Mouse (Mus musculus) left cerebral cortex, adult 18-20 months (tissue): Measurements from ENCODE around the gene Cldnd2. TPM values are rescaled to one million over a fixed set of nuclear protein-coding genes. Genes with fewer than 3 reads are reported as not detected.

Experiments used
- DNase-seq, 2 experiments: peaks; one replicate each; pipeline ENCODE4 v3.0.0; 2021 to 2022; ENCODE audit warnings: low spot score in 2 of 2, mixed read lengths in 1 of 2
- microRNA-seq, 2 experiments: library from miRNA; unstranded; fragments of <30 nt; microRNA quantifications; one replicate each; pipeline ENCODE4 v1.2.0; 2021
- total RNA-seq, 2 experiments: library from RNA; stranded (reverse); gene quantifications; 2 replicates each; pipeline ENCODE4 v1.2.3; 2021

Cldnd2 gene
- total RNA-seq, 2 experiments from 2014 or later, result not detected

GRCm38 (mm10) chr7:43490182-43490584 is 49.6 kb downstream of the Cldnd2 start:
- peak; percentile 74 to 81 for DNase-seq

GRCm38 (mm10) chr7:43490861-43491260 is 50.3 kb downstream of the Cldnd2 start:
- no peak for DNase-seq

Small RNAs within 50 kb of the gene (microRNA-seq; reads per million reads assigned to microRNA genes)
- gene Mir7051, result 0.75 to 1.5 reads per million in 2 experiments

Other genes with a start within 250 kb of the Cldnd2 start
- gene Zfp715, start 127.5 kb upstream of the Cldnd2 start, total RNA-seq, result 10 to 100 TPM; 21.0 to 22.8 TPM
- under 1 TPM; 0.49 to 0.66 TPM for gene Siglecf, start 89.4 kb upstream of the Cldnd2 start, total RNA-seq
- gene Siglecg, start 32.6 kb upstream of the Cldnd2 start, total RNA-seq, result under 1 TPM in 1 of 2 experiments, not detected in 1; 0.23 TPM
- not detected for gene Lim2, start 13.1 kb upstream of the Cldnd2 start, total RNA-seq
- gene Nkg7, start 3.7 kb upstream of the Cldnd2 start, total RNA-seq, result not detected
- gene Etfb, start 3.3 kb downstream of the Cldnd2 start, total RNA-seq, result 10 to 100 TPM; 59.0 to 64.5 TPM
- gene Gm45233, start 3.3 kb downstream of the Cldnd2 start, total RNA-seq, result under 1 TPM in 1 of 2 experiments, not detected in 1; 0.81 TPM
- gene Vsig10l, start 22.4 kb downstream of the Cldnd2 start, total RNA-seq, result 1 to 10 TPM; 1.2 to 2.5 TPM
- gene Iglon5, start 49.3 kb downstream of the Cldnd2 start, total RNA-seq, result 10 to 100 TPM; 20.6 to 24.9 TPM
- gene 4931406B18Rik, start 65.2 kb downstream of the Cldnd2 start, total RNA-seq, result not detected
- 1 to 10 TPM; 3.9 to 4.8 TPM for gene Cd33, start 103.6 kb downstream of the Cldnd2 start, total RNA-seq
- gene Zfp658, start 121.5 kb downstream of the Cldnd2 start, total RNA-seq, result 1 to 10 TPM; 5.2 to 6.0 TPM
- 10 to 100 TPM; 16.3 to 20.9 TPM for gene Zfp719, start 138.8 kb downstream of the Cldnd2 start, total RNA-seq
- gene Zfp819, start 166.4 kb downstream of the Cldnd2 start, total RNA-seq, result under 1 TPM in 1 of 2 experiments, not detected in 1; 0.26 TPM
- not detected for gene Ceacam18, start 193.9 kb downstream of the Cldnd2 start, total RNA-seq
- gene Siglece, start 219.4 kb downstream of the Cldnd2 start, total RNA-seq, result under 1 TPM; 0.82 to 0.91 TPM
- 1 to 10 TPM; 9.0 to 9.5 TPM for gene Ctu1, start 231.2 kb downstream of the Cldnd2 start, total RNA-seq
- not detected for gene Klk14, start 249.6 kb downstream of the Cldnd2 start, total RNA-seq